Mouse (Mus musculus) liver, embryonic 15.5 days (tissue): ENCODE measurements at regions not wholly inside any gene's neighbourhood (a gene's known extent, or its start where the extent isn't known, plus 50 kb on each side); places are given as distances from the start of the nearest gene placed in this dataset.

Source experiments
- ATAC-seq: fragments of 200-750 bp; cut with Nextera tagmentation; 2 replicates; pipeline ENCODE4 v1.8.0; 2017; ENCODE audit warnings: moderate number of reproducible peaks, mild to moderate bottlenecking, moderate library complexity; ENCODE audit not compliant: insufficient read depth
- H3K27ac ChIP-seq: fragments of 300-500 bp; sonication (generic); replicated peaks from 2 replicates; pipeline ENCODE4 v1.5.1; 2015; ENCODE audit warnings: mild to moderate bottlenecking, inconsistent platforms
- H3K27me3 ChIP-seq: fragments of 300-500 bp; sonication (generic); 2 replicates; pipeline ENCODE4 v1.6.1; 2015; ENCODE audit warnings: mild to moderate bottlenecking, inconsistent platforms
- H3K36me3 ChIP-seq: fragments of 300-500 bp; sonication (generic); replicated peaks from 2 replicates; pipeline ENCODE4 v1.6.1; 2015; ENCODE audit warnings: moderate library complexity, mild to moderate bottlenecking, inconsistent platforms
- H3K4me1 ChIP-seq: fragments of 300-500 bp; sonication (generic); replicated peaks from 2 replicates; pipeline ENCODE4 v1.6.1; 2015; ENCODE audit warnings: inconsistent platforms
- H3K4me2 ChIP-seq: fragments of 300-500 bp; sonication (generic); 2 replicates; pipeline ENCODE4 v1.6.1; 2015; ENCODE audit warnings: moderate library complexity, mild to moderate bottlenecking, inconsistent platforms
- H3K4me3 ChIP-seq: fragments of 300-500 bp; sonication (generic); replicated peaks from 2 replicates; pipeline ENCODE4 v1.5.1; 2015; ENCODE audit warnings: mild to moderate bottlenecking, inconsistent platforms
- H3K9ac ChIP-seq: fragments of 300-500 bp; sonication (generic); 2 replicates; pipeline ENCODE4 v1.6.1; 2015; ENCODE audit warnings: moderate library complexity, mild to moderate bottlenecking, inconsistent platforms
- H3K9me3 ChIP-seq: fragments of 300-500 bp; sonication (generic); replicated peaks from 2 replicates; pipeline ENCODE4 v1.6.1; 2016; ENCODE audit warnings: inconsistent platforms
- WGBS: fragments of 180-500 bp; shearing (Covaris S2); methylation state at CpG from one replicate; pipeline ENCODE4 v1.1.7; 2015; ENCODE audit warnings: mixed read lengths; ENCODE audit not compliant: insufficient replicate concordance; 5-methylcytosine and 5-hydroxymethylcytosine counted together

DNA sequence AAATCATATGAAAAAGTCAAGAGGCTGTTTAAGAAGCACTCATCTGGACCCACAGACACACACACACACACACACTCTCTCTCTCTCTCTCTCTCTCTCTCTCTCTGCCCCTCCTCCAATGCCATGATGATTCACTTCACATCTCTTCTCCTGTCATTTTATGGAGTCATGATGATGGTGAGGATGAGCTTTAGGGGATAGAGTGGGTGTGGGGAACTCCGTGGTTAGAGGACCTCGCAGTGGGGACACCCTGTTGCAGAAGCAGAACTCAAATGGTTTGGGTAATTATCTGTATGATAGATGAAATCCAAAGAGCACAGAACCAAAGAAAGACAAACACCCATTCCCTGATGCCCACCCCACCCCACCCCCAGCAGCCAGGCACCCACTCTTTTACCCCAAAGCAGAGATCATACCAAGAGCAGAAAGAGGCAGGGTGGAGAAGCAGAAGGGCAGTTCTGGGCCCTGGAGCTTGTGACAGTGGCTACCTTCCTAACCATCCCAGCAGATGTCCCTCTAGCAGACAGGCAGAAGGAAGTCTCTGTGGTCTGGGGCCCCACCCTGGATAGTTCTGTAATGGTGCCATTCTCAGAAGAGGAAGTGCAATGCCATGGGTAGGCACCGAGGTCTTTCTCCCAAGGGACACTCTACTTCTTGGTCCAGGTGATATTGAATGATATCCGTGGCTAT is 87.6 kb upstream of the Bcl6 start:
- H3K36me3 ChIP-seq = no peaks in the 10 kb centered on the region
- no peak overlapping the region for H3K4me2 ChIP-seq
- 28% methylated on average over 4 of the region's 4 CpGs for WGBS
- no peak overlapping the region for H3K9ac ChIP-seq
- no peak overlapping the region for H3K4me3 ChIP-seq
- H3K9me3 ChIP-seq = no peaks in the 10 kb centered on the region
- no peaks in the 10 kb centered on the region; the same call in none of the 2 replicates for H3K4me1 ChIP-seq
- H3K27me3 ChIP-seq = no peaks in the 10 kb centered on the region
- no peak overlapping the region for H3K27ac ChIP-seq
- no peak for ATAC-seq

DNA sequence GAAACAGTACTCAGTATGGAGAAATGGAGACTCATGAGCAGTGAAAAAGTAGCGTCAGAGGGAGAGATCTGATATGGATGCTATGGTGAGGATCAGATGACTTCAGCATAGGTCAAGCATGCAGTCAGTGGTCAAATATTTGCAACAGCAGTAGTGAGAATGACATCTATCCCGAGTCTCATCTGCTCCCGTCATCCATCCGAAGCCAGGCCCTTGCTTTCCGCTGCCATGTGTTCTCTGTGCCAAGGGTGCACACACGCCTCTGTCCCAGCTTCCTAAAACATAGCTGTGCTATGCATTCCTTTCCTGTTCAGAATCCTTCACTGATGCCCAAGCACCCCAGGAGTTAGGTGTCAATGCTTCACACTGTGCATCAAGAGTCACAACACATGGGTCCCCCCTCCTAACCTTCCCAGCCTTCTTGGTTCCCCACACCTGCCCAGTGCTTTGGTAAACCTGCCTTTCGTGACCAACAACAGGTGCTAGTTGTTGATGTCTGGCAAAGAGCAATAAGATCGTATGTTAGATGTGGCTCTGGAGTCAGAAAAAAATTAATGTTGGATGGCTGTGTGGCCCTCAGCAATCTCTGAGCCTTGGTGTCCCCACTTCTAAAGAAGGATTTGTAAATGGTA is 85.1 kb upstream of the Bcl6 start:
- Histone ChIP-seq H3K9me3 (no peaks in the 10 kb centered on the region), H3K36me3 (no peaks in the 10 kb centered on the region), H3K9ac (no peak overlapping the region), H3K4me2 (no peak overlapping the region), H3K27ac (no peak overlapping the region), H3K4me3 (no peak overlapping the region), H3K4me1 (peaks cover under 1% of the 10 kb centered on the region), H3K27me3 (no peaks in the 10 kb centered on the region)
- 69% methylated on average over 8 of the region's 8 CpGs for WGBS
- ATAC-seq = no peak

DNA sequence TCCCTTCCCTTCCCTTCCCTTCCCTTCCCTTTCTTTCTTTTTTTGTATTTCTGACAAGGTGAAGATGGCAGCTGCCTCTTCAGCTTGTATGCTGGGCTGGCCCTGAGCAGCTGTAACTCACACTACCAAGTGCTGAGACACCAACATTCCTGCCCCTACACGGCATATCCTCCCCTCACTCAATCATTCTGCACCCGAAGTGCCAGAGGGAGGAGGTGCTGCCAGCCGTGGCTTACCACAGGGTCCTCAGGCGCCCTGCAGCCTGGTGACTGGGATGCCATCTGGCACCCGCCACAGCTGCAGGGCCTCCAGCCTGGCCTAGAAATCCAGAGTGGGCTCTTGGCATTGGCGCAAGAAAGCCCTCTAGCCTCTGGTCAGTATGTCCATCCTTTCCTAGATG is 84.4 kb upstream of the Bcl6 start:
- whole genome bisulfite sequencing = 51% methylated on average over 6 of the region's 6 CpGs
- no peaks in the 10 kb centered on the region for H3K27me3 ChIP-seq
- H3K4me1 ChIP-seq = peaks cover 7% of the 10 kb centered on the region
- H3K36me3 ChIP-seq = no peaks in the 10 kb centered on the region
- no peaks in the 10 kb centered on the region for H3K9me3 ChIP-seq
- no peak overlapping the region for H3K4me3 ChIP-seq
- no peak overlapping the region for H3K27ac ChIP-seq
- no peak overlapping the region for H3K4me2 ChIP-seq
- H3K9ac ChIP-seq = no peak overlapping the region
- no peak for ATAC-seq

DNA sequence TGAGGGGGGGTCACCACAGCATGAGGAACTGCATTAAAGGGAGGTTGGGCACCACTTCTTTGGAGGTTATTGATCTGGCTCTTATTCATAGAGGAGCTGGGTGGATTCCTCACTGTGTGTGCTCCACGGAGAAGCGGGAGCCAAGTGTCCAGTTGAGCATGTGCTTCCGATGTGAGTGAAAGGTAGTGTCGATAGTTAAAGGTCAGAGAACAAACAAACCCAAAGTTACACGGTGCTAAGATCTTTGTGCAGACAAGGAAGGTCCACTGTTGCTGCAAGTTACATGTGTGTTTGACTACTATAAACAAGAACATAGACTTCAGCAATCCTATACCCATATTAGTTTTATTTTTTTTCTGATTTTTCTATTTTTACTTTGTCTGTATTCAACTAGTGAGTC is 80.8 kb upstream of the Bcl6 start:
- Histone ChIP-seq H3K4me2 (no peak overlapping the region), H3K27me3 (no peaks in the 10 kb centered on the region), H3K4me1 (peaks cover 10% of the 10 kb centered on the region), H3K4me3 (no peak overlapping the region), H3K27ac (no peak overlapping the region), H3K36me3 (no peaks in the 10 kb centered on the region), H3K9me3 (no peaks in the 10 kb centered on the region), H3K9ac (no peak overlapping the region)
- WGBS = 59% methylated on average over 5 of the region's 5 CpGs
- no peak for ATAC-seq

DNA sequence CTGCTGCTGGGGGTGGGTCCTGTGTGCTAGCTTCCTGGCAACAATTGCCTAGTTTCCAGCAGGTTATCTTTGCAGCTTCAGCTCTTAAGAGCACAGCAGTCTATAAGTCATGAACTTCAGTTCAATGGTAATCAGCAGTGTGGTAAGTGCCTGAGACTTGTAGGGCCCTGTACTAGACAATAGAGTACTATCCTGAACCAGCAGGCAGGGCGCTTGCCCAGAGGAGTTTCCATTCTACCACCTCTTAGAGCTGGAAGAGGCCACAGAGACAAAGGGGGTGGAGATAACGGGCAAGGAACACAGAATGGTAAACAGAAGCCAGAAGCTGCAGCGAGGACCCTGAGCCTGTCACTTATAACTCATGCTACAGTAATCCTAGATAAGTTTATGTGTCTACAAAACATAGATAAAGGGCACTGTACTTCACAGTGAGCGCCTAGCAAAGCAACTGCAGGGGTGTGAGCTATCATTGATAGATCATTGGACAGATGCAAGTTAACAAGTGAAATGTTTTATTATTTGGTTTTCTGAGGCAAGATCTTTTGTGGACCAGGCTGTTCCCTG is 79.7 kb upstream of the Bcl6 start:
- Histone ChIP-seq H3K9me3 (no peaks in the 10 kb centered on the region), H3K9ac (no peak overlapping the region), H3K27me3 (no peaks in the 10 kb centered on the region), H3K4me1 (peaks cover 10% of the 10 kb centered on the region), H3K4me3 (no peak overlapping the region), H3K4me2 (no peak overlapping the region), H3K27ac (peak overlapping the region; percentile 14; the same call in 1 of the 2 replicates), H3K36me3 (no peaks in the 10 kb centered on the region)
- WGBS = 13% methylated on average over 4 of the region's 4 CpGs
- peak; percentile 80 for ATAC-seq

DNA sequence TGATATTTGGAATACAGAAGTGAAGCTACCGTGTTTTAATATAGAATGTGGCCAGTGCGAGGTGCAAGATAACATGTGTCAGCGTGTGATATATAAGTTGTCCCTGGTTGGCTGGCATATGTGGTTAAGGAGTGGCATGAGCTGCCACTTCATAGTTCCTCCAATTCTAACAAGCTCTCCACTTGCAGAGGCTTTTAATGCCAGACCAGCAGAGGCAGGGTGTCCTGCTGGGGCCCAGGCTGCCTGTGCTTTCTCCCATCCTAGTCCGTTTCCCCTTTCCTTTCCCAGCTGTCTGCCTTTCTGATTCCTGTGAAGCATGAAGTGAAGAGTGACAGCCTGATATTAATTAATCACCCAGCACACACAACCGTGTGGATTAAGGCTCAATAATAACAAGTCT is 73.7 kb upstream of the Bcl6 start:
- peaks cover 19% of the 10 kb centered on the region for H3K4me1 ChIP-seq
- H3K27ac ChIP-seq = no peak overlapping the region
- H3K36me3 ChIP-seq = no peaks in the 10 kb centered on the region
- no peaks in the 10 kb centered on the region for H3K9me3 ChIP-seq
- no peak overlapping the region for H3K4me2 ChIP-seq
- 22% methylated on average over 5 of the region's 5 CpGs for WGBS
- H3K27me3 ChIP-seq = no peaks in the 10 kb centered on the region
- no peak overlapping the region for H3K4me3 ChIP-seq
- peak; percentile 74 for ATAC-seq
- no peak overlapping the region for H3K9ac ChIP-seq

DNA sequence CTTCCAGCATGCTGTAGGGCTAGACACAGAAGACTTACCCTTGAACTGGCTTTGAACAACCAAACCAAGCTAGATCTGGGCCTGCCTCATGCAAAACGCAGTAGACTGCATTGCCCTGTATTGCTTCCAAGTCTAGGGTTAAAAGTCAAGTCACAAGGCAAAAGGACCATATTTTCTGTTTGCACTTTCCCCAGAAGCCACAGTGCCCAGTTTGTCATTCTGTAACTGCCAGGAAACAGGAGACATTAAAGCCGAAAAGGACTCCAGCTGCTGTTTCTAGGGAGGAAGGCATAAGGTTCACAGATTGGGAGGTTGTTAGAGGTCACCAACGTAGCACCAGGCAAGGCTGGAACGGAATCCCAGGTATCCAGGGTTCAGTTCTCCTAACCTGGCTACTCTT is 72.8 kb upstream of the Bcl6 start:
- peaks cover 19% of the 10 kb centered on the region for H3K4me1 ChIP-seq
- no peak for ATAC-seq
- no peak overlapping the region for H3K27ac ChIP-seq
- H3K36me3 ChIP-seq = no peaks in the 10 kb centered on the region
- no peak overlapping the region for H3K4me3 ChIP-seq
- no peak overlapping the region for H3K4me2 ChIP-seq
- 59% methylated on average over 4 of the region's 4 CpGs for WGBS
- H3K9me3 ChIP-seq = no peaks in the 10 kb centered on the region
- no peaks in the 10 kb centered on the region for H3K27me3 ChIP-seq
- no peak overlapping the region for H3K9ac ChIP-seq

DNA sequence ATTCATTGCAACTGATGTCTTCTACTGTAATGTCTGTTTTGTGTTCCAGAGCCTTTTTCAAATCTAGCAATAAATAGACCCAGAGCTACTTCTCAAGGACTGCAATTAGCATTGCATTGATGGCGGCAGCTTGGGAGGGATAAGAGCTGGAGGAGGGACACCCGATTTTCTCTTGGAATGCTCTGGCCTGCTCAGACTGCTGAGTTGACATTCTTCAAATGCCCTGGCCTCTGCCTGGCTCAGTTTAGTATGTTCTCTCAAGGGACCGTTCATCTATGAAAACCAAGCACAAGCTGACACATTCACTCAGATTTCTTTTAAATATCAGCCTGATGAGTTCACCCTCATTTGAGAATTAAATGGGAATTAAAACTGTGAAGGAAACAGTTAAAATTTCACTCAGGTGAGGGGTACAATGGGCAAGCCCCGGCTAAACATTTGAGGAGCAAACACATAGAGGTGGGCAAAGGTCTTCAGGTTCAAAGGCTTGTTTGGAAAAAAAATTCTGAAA is 70.5 kb upstream of the Bcl6 start:
- no peak overlapping the region for H3K4me2 ChIP-seq
- WGBS = 58% methylated on average over 4 of the region's 4 CpGs
- no peaks in the 10 kb centered on the region for H3K36me3 ChIP-seq
- no peak for ATAC-seq
- H3K27ac ChIP-seq = no peak overlapping the region
- peaks cover 19% of the 10 kb centered on the region for H3K4me1 ChIP-seq
- H3K9ac ChIP-seq = no peak overlapping the region
- H3K27me3 ChIP-seq = no peaks in the 10 kb centered on the region
- H3K9me3 ChIP-seq = no peaks in the 10 kb centered on the region
- H3K4me3 ChIP-seq = no peak overlapping the region

DNA sequence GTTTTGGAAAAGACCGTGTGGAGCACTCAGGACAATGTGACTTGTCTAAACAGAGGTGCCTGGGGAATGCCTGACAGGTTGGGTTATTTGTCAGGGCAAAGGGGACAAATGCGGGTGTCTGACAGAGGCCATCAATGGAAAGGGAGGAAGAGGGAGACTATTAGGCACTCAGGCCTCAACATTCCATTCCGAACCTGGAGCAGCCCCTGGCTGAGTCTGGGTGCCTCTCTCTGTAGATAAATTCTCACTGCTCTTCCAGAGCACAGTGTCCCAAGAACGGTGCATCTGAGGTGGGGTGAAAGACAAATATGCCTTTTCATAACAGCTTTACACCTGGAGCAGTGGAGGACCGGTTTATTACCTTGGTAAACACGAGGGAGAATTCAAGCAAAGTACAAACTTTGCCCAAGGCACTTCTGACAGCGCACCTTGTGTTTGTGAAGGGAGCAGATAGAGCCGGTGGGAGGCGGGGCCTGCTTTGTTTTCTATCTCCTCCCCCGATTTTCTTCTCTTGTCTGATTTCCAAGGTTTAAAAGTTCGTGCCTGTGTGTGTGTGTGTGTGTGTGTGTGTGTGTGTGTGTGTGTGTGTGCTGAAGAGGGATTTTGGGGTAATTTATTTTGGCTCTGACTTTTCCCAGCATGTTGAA is 68.4 kb upstream of the Bcl6 start:
- H3K9me3 ChIP-seq = no peaks in the 10 kb centered on the region
- H3K9ac ChIP-seq = no peak overlapping the region
- H3K4me2 ChIP-seq = no peak overlapping the region
- no peak; the same call in 1 of the 2 replicates for ATAC-seq
- no peaks in the 10 kb centered on the region for H3K27me3 ChIP-seq
- H3K4me3 ChIP-seq = no peak overlapping the region
- peak overlapping the region; percentile 48 for H3K27ac ChIP-seq
- peaks cover 11% of the 10 kb centered on the region for H3K4me1 ChIP-seq
- H3K36me3 ChIP-seq = no peaks in the 10 kb centered on the region
- WGBS = 37% methylated on average over 11 of the region's 11 CpGs

DNA sequence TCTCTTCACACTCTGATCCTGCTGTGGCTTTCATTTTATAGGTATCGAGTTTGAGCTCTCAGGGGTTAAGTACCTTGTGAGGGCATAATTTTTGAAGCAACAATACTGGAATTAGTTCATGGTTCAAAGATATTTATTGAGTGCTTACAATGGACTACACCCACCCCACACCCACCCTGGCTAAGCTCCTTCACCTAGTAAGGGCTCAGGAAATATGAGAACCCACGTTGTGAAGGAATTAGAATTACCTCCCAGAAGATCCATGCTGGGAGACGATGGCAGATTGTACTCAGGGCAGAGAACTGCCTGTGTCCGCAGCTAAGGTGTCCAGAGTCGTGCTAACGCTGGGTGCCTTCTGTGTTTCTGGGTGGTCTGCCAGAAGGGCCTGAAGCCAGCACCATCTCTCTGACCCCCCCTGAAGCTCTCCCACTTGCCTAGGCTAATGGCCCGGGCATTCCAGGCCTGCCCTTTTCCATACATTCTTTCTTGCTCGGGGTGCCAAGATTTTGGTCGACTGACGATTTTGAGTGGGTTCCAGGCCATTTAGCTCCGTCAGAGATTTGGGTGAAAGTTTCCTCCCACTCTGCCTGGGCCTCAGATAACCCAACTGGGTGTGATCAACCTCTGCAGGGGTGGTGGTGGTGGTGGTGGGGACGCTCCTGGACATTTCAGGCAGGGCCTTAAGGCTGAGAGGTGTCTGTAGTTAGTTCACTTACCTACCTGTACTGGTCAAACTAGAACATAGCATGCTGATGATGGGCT is 67.7 kb upstream of the Bcl6 start:
- WGBS = 63% methylated on average over 12 of the region's 12 CpGs
- ATAC-seq = no peak; the same call in 1 of the 2 replicates
- Histone ChIP-seq H3K4me3 (no peak overlapping the region), H3K27me3 (no peaks in the 10 kb centered on the region), H3K9me3 (no peaks in the 10 kb centered on the region), H3K4me1 (peaks cover 9% of the 10 kb centered on the region; the same call in 1 of the 2 replicates), H3K27ac (no peak overlapping the region), H3K9ac (no peak overlapping the region), H3K36me3 (no peaks in the 10 kb centered on the region), H3K4me2 (no peak overlapping the region)
